Mouse (Mus musculus) olfactory bulb, adult 2 months (tissue): Measurements from ENCODE around the gene Cd160.

Experiments used
- CTCF ChIP-seq: fragments of 200-500 bp; IDR thresholded peaks from 2 replicates; pipeline ENCODE4 v1.5.1; 2012; ENCODE audit warnings: low read depth, mild to moderate bottlenecking, low read length, moderate library complexity; ENCODE audit not compliant: insufficient read depth
- POLR2A ChIP-seq: fragments of 200-500 bp; IDR thresholded peaks from 2 replicates; pipeline ENCODE4 v1.6.1; 2012; ENCODE audit warnings: mild to moderate bottlenecking, low read depth, low read length, moderate library complexity; ENCODE audit not compliant: insufficient read depth

GRCm38 (mm10) chr3:96782236-96782635, 46.9 kb downstream of the Cd160 start:
- TF ChIP-seq POLR2A (no peak), CTCF (no peak)
